Mouse (Mus musculus) liver, embryonic 14.5 days (tissue): Measurements from ENCODE around the gene Ctnna2. TPM values are rescaled to one million over a fixed set of nuclear protein-coding genes. Genes with fewer than 3 reads are reported as not detected.

Experiments
- ATAC-seq: fragments of 200-750 bp; cut with Nextera tagmentation; 2 replicates; pipeline ENCODE4 v1.8.0; 2017; ENCODE audit warnings: moderate number of reproducible peaks, mild to moderate bottlenecking, moderate library complexity; ENCODE audit not compliant: insufficient read depth
- DNase-seq, 3 experiments: peaks; one replicate each; pipeline ENCODE4 v3.0.0-alpha.2; 2012 to 2013; ENCODE audit warnings: low read depth in 3 of 3, low spot score in 3 of 3
- H3K27ac ChIP-seq: fragments of 300-500 bp; sonication (generic); 2 replicates; pipeline ENCODE4 v1.5.1; 2014; ENCODE audit warnings: moderate library complexity, mild to moderate bottlenecking, control low read depth, inconsistent platforms
- H3K27me3 ChIP-seq: fragments of 300-500 bp; sonication (generic); 2 replicates; pipeline ENCODE4 v1.6.1; 2014; ENCODE audit warnings: mild to moderate bottlenecking, low read length, moderate library complexity; ENCODE audit not compliant: control insufficient read depth, insufficient read depth
- H3K36me3 ChIP-seq: fragments of 300-500 bp; sonication (generic); replicated peaks from 2 replicates; pipeline ENCODE4 v1.6.1; 2014; ENCODE audit warnings: low read depth; ENCODE audit not compliant: control insufficient read depth, insufficient read depth
- H3K4me1 ChIP-seq, 2 experiments: fragments of 200-500 bp in 1 of 2; fragments of 300-500 bp in 1 of 2; sonication (generic) in 1 of 2; replicated peaks; 2 replicates each; pipeline ENCODE4 v1.6.1; 2012 to 2014; ENCODE audit warnings: antibody characterized with exemption in 1 of 2, inconsistent platforms in 1 of 2, low read length in 1 of 2; ENCODE audit not compliant: control insufficient read depth in 2 of 2, insufficient read depth in 2 of 2
- H3K4me2 ChIP-seq: fragments of 300-500 bp; sonication (generic); 2 replicates; pipeline ENCODE4 v1.6.1; 2014; ENCODE audit warnings: low read depth, mild to moderate bottlenecking, control low read depth, moderate library complexity
- H3K4me3 ChIP-seq, 2 experiments: fragments of 200-500 bp in 1 of 2; fragments of 300-500 bp in 1 of 2; sonication (generic) in 1 of 2; 2 replicates each; pipeline ENCODE4 v1.5.1; 2012 to 2014; ENCODE audit warnings: low read depth in 2 of 2, low read length in 2 of 2, mild to moderate bottlenecking in 2 of 2, control low read depth in 1 of 2, inconsistent platforms in 1 of 2, moderate library complexity in 1 of 2; ENCODE audit not compliant: insufficient read depth in 1 of 2
- H3K9ac ChIP-seq: fragments of 300-500 bp; sonication (generic); replicated peaks from 2 replicates; pipeline ENCODE4 v1.6.1; 2014; ENCODE audit warnings: mild to moderate bottlenecking, control low read depth, moderate library complexity
- H3K9me3 ChIP-seq: fragments of 300-500 bp; sonication (generic); 2 replicates; pipeline ENCODE4 v1.6.1; 2016; ENCODE audit warnings: low read length, mixed read lengths; ENCODE audit not compliant: control insufficient read depth
- CTCF ChIP-seq: IDR thresholded peaks from 2 replicates; pipeline ENCODE4 v1.5.1; 2016; ENCODE audit warnings: antibody characterized with exemption, low read depth, control low read depth
- EP300 ChIP-seq: IDR thresholded peaks from 2 replicates; pipeline ENCODE4 v1.6.1; 2016; ENCODE audit warnings: antibody characterized with exemption, low read depth
- WGBS: fragments of 180-500 bp; shearing (Covaris S2); extraction: QIAGEN DNeasy Blood & Tissue Kit; methylation state at CpG from one replicate; pipeline ENCODE4 v1.1.7; 2014; ENCODE audit not compliant: insufficient replicate concordance; 5-methylcytosine and 5-hydroxymethylcytosine counted together
- polyA plus RNA-seq, 2 experiments: library from polyadenylated mRNA; depleted of rRNA in 1 of 2; stranded (reverse) in 1 of 2; unstranded in 1 of 2; fragments of >200 nt; fragmentation: Nextera tagmentation in 1 of 2; extraction: Ambion mirVana in 1 of 2; gene quantifications; 2 replicates each; pipeline versions ENCODE4 v1.2.1 to v1.2.3; 2012 to 2014

Ctnna2 gene
- polyA plus RNA-seq, 2 experiments, result 0.08 to 0.14 TPM

- Histone ChIP-seq H3K9me3 (no peaks in the 10 kb centered on the region), H3K9ac (no peak overlapping the region), H3K36me3 (no peaks in the 10 kb centered on the region), H3K27ac (no peak overlapping the region), H3K4me1 (no peaks in the 10 kb centered on the region), H3K4me2 (no peak overlapping the region), H3K27me3 (no peaks in the 10 kb centered on the region), H3K4me3 (no peak overlapping the region)
- no peak for TF ChIP-seq CTCF
- no peak for TF ChIP-seq EP300
- no peak for ATAC-seq
- 72% methylated on average over 10 of the region's 10 CpGs for WGBS
- no peak for DNase-seq
These were observed 211.0 kb downstream of the Ctnna2 start for GRCm38 (mm10) chr6:77768357-77769103.

GRCm38 (mm10) chr6:77758164-77758563 lies 221.3 kb downstream of the Ctnna2 start:
- TF ChIP-seq EP300, result no peak
- no peak for TF ChIP-seq CTCF
- Histone ChIP-seq H3K4me2 (no peak overlapping the region), H3K27ac (no peak overlapping the region), H3K4me3 (no peak overlapping the region), H3K9me3 (no peaks in the 10 kb centered on the region), H3K36me3 (no peaks in the 10 kb centered on the region), H3K4me1 (no peaks in the 10 kb centered on the region), H3K9ac (no peak overlapping the region), H3K27me3 (no peaks in the 10 kb centered on the region)
- DNase-seq (peak in 1 of 3 experiments; percentile 1), ATAC-seq (0 out of 2 replicates have a peak, but pooled peaks have one; percentile 39)
- 46% methylated on average over 3 of the region's 3 CpGs for WGBS

- ATAC-seq (no peak), DNase-seq (no peak)
- no peaks in the 10 kb centered on the region for H3K27me3 ChIP-seq
- H3K4me1 ChIP-seq, result no peaks in the 10 kb centered on the region
- no peaks in the 10 kb centered on the region for H3K9me3 ChIP-seq
- no peaks in the 10 kb centered on the region for H3K36me3 ChIP-seq
- H3K9ac ChIP-seq, result no peak overlapping the region
- no peak overlapping the region for H3K4me3 ChIP-seq
- no peak for TF ChIP-seq CTCF
- TF ChIP-seq EP300, result no peak
- no peak overlapping the region for H3K4me2 ChIP-seq
- 68% methylated on average over 5 of the region's 5 CpGs for WGBS
- no peak overlapping the region for H3K27ac ChIP-seq
These were observed 234.1 kb downstream of the Ctnna2 start for GRCm38 (mm10) chr6:77745426-77745825.

GRCm38 (mm10) chr6:77743651-77744050 lies 235.8 kb downstream of the Ctnna2 start:
- Histone ChIP-seq H3K4me2 (no peak overlapping the region), H3K9ac (no peak overlapping the region), H3K9me3 (no peaks in the 10 kb centered on the region), H3K27ac (no peak overlapping the region), H3K4me3 (no peak overlapping the region), H3K27me3 (no peaks in the 10 kb centered on the region), H3K36me3 (no peaks in the 10 kb centered on the region), H3K4me1 (no peaks in the 10 kb centered on the region)
- TF ChIP-seq EP300 (no peak), CTCF (no peak)
- DNase-seq, result no peak
- ATAC-seq, result no peak

- no peak overlapping the region for H3K4me3 ChIP-seq
- 59% methylated on average over 1 of the region's 1 CpGs for WGBS
- no peaks in the 10 kb centered on the region for H3K27me3 ChIP-seq
- no peaks in the 10 kb centered on the region for H3K36me3 ChIP-seq
- no peak overlapping the region for H3K27ac ChIP-seq
- no peak for TF ChIP-seq EP300
- no peak for TF ChIP-seq CTCF
- H3K9ac ChIP-seq, result no peak overlapping the region
- DNase-seq (no peak), ATAC-seq (no peak)
- no peaks in the 10 kb centered on the region for H3K4me1 ChIP-seq
- no peak overlapping the region for H3K4me2 ChIP-seq
- H3K9me3 ChIP-seq, result no peaks in the 10 kb centered on the region
These were observed 236.5 kb downstream of the Ctnna2 start for GRCm38 (mm10) chr6:77742988-77743387.
